Mouse (Mus musculus) forebrain, embryonic 10.5 days (tissue): ENCODE results near the gene Nav2. TPM values are rescaled to one million over a fixed set of nuclear protein-coding genes. Genes with fewer than 3 reads are reported as not detected.
A peak's percentile ranks its signal among the peaks of the same experiment; 100 is the strongest.

Source experiments
- DNase-seq: peaks from one replicate; pipeline ENCODE4 v3.0.0-alpha.2; 2017; ENCODE audit warnings: low spot score; ENCODE audit errors: extremely low spot score
- H3K27ac ChIP-seq: fragments of 300-500 bp; sonication (generic); 2 replicates; pipeline ENCODE4 v1.5.1; 2016; ENCODE audit warnings: mild to moderate bottlenecking
- H3K27me3 ChIP-seq: fragments of 300-500 bp; sonication (generic); 2 replicates; pipeline ENCODE4 v1.6.1; 2016; ENCODE audit warnings: mild to moderate bottlenecking; ENCODE audit not compliant: poor library complexity, severe bottlenecking
- H3K36me3 ChIP-seq: fragments of 300-500 bp; sonication (generic); replicated peaks from 2 replicates; pipeline ENCODE4 v1.6.1; 2016; ENCODE audit warnings: mild to moderate bottlenecking, moderate library complexity
- H3K4me1 ChIP-seq: fragments of 300-500 bp; sonication (generic); 2 replicates; pipeline ENCODE4 v1.6.1; 2016
- H3K4me3 ChIP-seq: fragments of 300-500 bp; sonication (generic); 2 replicates; pipeline ENCODE4 v1.5.1; 2016; ENCODE audit warnings: mild to moderate bottlenecking, moderate library complexity
- H3K9me3 ChIP-seq: fragments of 300-500 bp; sonication (generic); 2 replicates; pipeline ENCODE4 v1.6.1; 2016; ENCODE audit warnings: mild to moderate bottlenecking, moderate library complexity
- WGBS: fragments of 180-500 bp; shearing (Covaris S2); methylation state at CpG from one replicate; pipeline ENCODE4 v1.1.7; 2016; 5-methylcytosine and 5-hydroxymethylcytosine counted together
- polyA plus RNA-seq: library from polyadenylated mRNA; unstranded; fragments of >200 nt; fragmentation: Nextera tagmentation; extraction: Ambion mirVana; gene quantifications from 2 replicates; pipeline ENCODE4 v1.2.1, GENCODE M21; 2016

Nav2 gene
- polyA plus RNA-seq, 1 experiment from 2014 or later: 6.1 TPM

GRCm38 (mm10) chr7:49476666-49477065 is 568.1 kb downstream of the Nav2 start:
- no peaks in the 10 kb centered on the region for H3K36me3 ChIP-seq
- no peak overlapping the region for H3K27ac ChIP-seq
- peaks cover 15% of the 10 kb centered on the region; the same call in 1 of the 2 replicates for H3K27me3 ChIP-seq
- no peaks in the 10 kb centered on the region for H3K9me3 ChIP-seq
- H3K4me3 ChIP-seq: no peak overlapping the region
- no peak for DNase-seq
- peaks cover 11% of the 10 kb centered on the region; the same call in 1 of the 2 replicates for H3K4me1 ChIP-seq
- 62% methylated on average over 5 of the region's 5 CpGs for WGBS

DNA sequence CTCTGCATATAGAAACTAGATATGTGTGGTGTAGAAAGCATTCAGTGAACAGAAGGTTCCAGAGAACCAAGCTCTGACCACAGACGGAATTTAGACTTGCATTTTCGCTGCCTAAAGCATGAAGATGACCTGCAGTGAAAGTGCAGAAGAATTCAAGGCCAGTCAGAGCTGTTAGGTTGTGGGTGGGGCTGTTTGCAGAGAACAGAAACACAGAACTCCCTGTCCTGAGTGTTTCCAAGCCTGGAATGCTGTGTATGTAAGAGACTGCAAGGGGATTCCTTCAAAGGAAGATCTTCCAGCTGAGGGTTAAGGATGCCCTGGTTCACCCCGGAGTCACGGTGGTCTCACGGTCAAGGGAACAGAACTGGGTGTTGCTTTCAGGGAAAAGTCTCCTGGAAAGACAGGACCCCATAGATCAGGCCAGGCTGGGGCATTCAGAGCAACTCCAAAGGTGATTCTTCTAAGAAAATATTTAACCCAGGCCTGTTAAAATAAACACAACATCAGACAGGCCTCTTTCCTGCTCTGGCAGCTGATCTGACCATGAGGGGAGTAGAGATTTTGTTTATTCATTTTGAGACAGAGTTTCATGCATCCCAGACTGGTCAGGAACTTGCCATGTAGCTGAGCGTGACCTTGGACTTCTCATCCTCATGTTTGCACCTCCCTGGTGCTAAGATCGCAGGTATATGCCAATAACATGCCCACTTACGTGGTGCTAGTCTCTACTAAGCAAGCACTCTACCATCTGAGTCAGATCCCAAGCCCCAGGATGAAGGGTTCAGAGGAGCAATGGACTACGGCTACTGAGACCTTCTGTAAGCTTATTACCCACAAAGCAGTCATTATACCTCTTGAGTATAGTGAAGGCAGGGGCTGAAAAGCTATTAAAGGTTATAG is 568.8 kb downstream of the Nav2 start:
- 85% methylated on average over 9 of the region's 9 CpGs for WGBS
- H3K36me3 ChIP-seq: no peaks in the 10 kb centered on the region

GRCm38 (mm10) chr7:49477976-49478349 is 569.4 kb downstream of the Nav2 start:
- Histone ChIP-seq H3K4me3 (no peak overlapping the region), H3K9me3 (no peaks in the 10 kb centered on the region), H3K4me1 (peaks cover 11% of the 10 kb centered on the region; the same call in 1 of the 2 replicates), H3K27ac (no peak overlapping the region), H3K36me3 (no peaks in the 10 kb centered on the region), H3K27me3 (peaks cover 28% of the 10 kb centered on the region)
- no peak for DNase-seq
- 70% methylated on average over 7 of the region's 7 CpGs for WGBS

More for the DNA sequence above, 568.8 kb downstream of the Nav2 start:
- H3K4me1 ChIP-seq: peaks cover 11% of the 10 kb centered on the region; the same call in 1 of the 2 replicates
- peaks cover 21% of the 10 kb centered on the region for H3K27me3 ChIP-seq
- no peak overlapping the region for H3K4me3 ChIP-seq
- H3K27ac ChIP-seq: no peak overlapping the region
- H3K9me3 ChIP-seq: no peaks in the 10 kb centered on the region
- DNase-seq: no peak

DNA sequence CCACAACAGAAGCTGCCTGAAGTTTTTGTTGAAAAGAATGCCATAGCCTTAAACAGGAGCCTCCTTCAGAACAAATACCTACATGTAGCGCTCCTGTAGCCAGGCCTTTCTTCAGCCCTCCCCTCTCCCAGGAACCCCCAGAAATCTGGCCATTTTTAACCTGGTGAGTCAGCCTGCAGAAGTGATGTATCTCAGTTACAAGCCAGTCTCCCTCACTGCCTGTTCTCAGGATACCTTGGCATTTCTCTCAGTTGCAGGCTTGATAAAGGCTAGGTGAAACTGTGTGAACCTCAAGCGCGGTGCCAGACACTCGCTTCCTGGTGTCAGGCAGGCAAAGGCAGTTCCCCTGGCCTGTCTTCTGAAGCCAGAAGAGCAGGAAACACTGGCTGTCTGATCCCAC is 570.4 kb downstream of the Nav2 start:
- Histone ChIP-seq H3K27ac (no peak overlapping the region), H3K27me3 (peaks cover 37% of the 10 kb centered on the region), H3K4me1 (peaks cover 13% of the 10 kb centered on the region), H3K9me3 (no peaks in the 10 kb centered on the region), H3K4me3 (no peak overlapping the region), H3K36me3 (no peaks in the 10 kb centered on the region)
- no peak for DNase-seq
- WGBS: 87% methylated on average over 4 of the region's 4 CpGs

GRCm38 (mm10) chr7:49480962-49481361 is 572.4 kb downstream of the Nav2 start:
- Histone ChIP-seq H3K4me1 (peaks cover 34% of the 10 kb centered on the region), H3K9me3 (no peaks in the 10 kb centered on the region), H3K4me3 (no peak overlapping the region), H3K27me3 (peaks cover 53% of the 10 kb centered on the region), H3K36me3 (no peaks in the 10 kb centered on the region), H3K27ac (no peak overlapping the region)
- 64% methylated on average over 8 of the region's 8 CpGs for WGBS
- no peak for DNase-seq

- peaks cover 80% of the 10 kb centered on the region for H3K27me3 ChIP-seq
- H3K36me3 ChIP-seq: no peaks in the 10 kb centered on the region
- H3K4me1 ChIP-seq: peaks cover 35% of the 10 kb centered on the region
- WGBS: 10% methylated on average over 11 of the region's 11 CpGs
- H3K27ac ChIP-seq: peak overlapping the region; percentile 65
- DNase-seq: no peak
- H3K9me3 ChIP-seq: no peaks in the 10 kb centered on the region
- H3K4me3 ChIP-seq: peak overlapping the region; percentile 2; the same call in 1 of the 2 replicates
Measured at GRCm38 (mm10) chr7:49484036-49484744, 575.7 kb downstream of the Nav2 start.

DNA sequence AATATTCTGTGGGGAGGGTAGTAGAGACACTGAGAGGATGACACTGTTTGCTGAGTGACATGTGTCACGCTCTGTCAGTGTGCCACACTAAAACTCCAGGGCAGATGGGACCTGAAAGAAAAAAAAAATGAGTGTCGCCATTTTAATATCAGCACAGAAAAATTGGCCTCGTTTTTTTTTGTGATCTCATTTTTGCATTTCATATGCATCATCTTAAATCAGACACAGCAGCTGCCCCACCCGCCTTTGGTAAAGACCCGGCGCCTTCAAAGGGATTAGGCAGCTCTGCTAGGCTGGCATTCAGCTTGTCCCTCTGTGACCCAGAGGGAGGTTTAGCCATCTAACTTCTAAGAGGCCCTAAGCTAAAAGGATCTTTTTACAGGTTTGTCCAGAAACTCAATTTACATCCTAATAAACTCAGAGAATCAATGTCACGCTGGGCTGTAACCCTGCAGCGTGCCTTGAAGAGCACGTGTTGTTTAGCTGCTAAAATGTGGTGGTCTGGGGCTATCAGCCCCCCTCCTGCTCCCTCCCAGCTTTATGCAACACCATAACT is 576.9 kb downstream of the Nav2 start:
- Histone ChIP-seq H3K36me3 (no peaks in the 10 kb centered on the region), H3K27ac (0 out of 2 replicates have a peak overlapping the region, but pooled peaks have one; percentile 56), H3K9me3 (no peaks in the 10 kb centered on the region), H3K4me3 (peak overlapping the region; percentile 16; the same call in 1 of the 2 replicates), H3K27me3 (peaks cover 77% of the 10 kb centered on the region), H3K4me1 (peaks cover 39% of the 10 kb centered on the region)
- WGBS: 7% methylated on average over 9 of the region's 9 CpGs
- no peak for DNase-seq

DNA sequence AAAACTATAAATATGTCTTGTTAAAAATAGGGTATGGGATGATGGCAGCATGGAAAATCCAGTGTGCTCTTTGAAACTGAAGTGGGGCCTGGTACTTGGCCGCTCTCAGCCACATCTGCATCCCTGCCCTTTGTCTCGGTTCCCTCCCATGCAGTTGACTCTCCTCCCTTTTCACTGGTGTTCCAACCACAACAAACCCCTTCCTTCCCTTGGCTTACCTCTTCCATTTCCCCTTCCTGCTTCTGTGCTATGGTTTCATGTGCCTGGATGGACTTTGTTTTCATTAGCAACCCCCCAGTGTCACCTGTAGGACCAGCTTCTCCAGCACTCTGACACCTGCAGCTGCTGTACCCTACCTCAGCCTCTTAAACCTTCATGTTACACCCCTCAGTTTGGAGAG is 578.8 kb downstream of the Nav2 start:
- 90% methylated on average over 2 of the region's 2 CpGs for WGBS
- Histone ChIP-seq H3K36me3 (no peaks in the 10 kb centered on the region), H3K27me3 (peaks cover 87% of the 10 kb centered on the region)

DNA sequence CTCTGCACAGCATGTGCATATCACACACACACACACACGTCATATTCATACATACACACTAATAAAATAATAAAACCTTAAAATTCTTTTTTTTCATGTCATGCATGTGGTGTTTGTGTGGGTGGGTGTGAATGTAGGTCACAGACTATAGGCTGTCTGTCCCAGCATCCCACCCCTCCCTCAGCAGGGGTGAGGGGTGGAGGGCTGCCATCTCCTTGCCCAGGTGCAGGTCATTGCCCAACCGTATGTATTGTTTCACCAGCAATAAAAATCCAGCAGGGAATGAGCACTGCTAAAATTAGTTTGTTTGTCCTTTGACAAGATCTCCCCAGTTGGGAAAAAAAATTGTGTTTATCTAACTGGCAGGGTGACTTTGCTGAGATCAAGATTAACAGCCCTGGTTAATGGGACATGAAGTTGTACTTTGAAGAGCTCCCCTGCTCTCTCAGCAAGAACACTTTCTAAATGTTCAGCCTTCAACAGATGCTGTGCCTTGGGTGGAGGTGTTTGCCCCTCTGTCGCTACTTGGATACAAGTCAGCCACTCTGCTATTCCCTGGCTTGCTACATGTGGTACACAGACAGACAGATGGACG is 580.1 kb downstream of the Nav2 start:
- no peaks in the 10 kb centered on the region for H3K36me3 ChIP-seq
- 80% methylated on average over 4 of the region's 4 CpGs for WGBS
- peaks cover 77% of the 10 kb centered on the region for H3K27me3 ChIP-seq

More for the DNA sequence above, 578.8 kb downstream of the Nav2 start:
- Histone ChIP-seq H3K27ac (no peak overlapping the region), H3K4me1 (peaks cover 43% of the 10 kb centered on the region), H3K4me3 (no peak overlapping the region), H3K9me3 (no peaks in the 10 kb centered on the region)
- no peak for DNase-seq

GRCm38 (mm10) chr7:49490814-49491213 is 582.3 kb downstream of the Nav2 start:
- Histone ChIP-seq H3K27ac (no peak overlapping the region), H3K9me3 (0 out of 2 replicates have a peak, but pooled peaks cover 2% of the 10 kb centered on the region), H3K27me3 (peaks cover 78% of the 10 kb centered on the region), H3K4me3 (no peak overlapping the region), H3K4me1 (peaks cover 30% of the 10 kb centered on the region), H3K36me3 (no peaks in the 10 kb centered on the region)
- DNase-seq: no peak
- WGBS: 86% methylated on average over 10 of the region's 10 CpGs

More for the DNA sequence above, 580.1 kb downstream of the Nav2 start:
- DNase-seq: no peak
- H3K4me3 ChIP-seq: no peak overlapping the region
- no peak overlapping the region for H3K27ac ChIP-seq
- peaks cover 43% of the 10 kb centered on the region for H3K4me1 ChIP-seq
- H3K9me3 ChIP-seq: 0 out of 2 replicates have a peak, but pooled peaks cover 2% of the 10 kb centered on the region

DNA sequence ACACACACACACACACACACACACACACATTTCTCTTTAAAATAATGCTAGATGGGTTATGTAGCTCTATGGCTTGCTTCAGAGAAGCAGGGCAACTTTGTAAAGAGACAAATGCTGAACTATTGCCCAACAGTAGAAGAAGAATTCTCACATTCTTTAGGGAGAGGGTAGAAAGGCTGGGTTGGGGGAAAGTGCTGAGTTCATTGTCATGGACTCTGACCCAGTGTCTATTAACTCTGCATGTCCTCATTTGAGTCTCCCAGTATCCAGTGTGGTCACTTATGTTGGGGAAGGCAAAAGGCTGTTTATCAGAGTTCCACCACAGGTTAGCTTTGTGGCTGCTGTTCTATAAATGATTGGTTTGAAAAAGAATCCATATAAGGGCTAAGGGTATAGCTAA is 584.1 kb downstream of the Nav2 start:
- Histone ChIP-seq H3K4me1 (peaks cover 39% of the 10 kb centered on the region), H3K27ac (no peak overlapping the region), H3K9me3 (0 out of 2 replicates have a peak, but pooled peaks cover 2% of the 10 kb centered on the region), H3K27me3 (peaks cover 78% of the 10 kb centered on the region), H3K36me3 (no peaks in the 10 kb centered on the region), H3K4me3 (no peak overlapping the region)
- no peak for DNase-seq

DNA sequence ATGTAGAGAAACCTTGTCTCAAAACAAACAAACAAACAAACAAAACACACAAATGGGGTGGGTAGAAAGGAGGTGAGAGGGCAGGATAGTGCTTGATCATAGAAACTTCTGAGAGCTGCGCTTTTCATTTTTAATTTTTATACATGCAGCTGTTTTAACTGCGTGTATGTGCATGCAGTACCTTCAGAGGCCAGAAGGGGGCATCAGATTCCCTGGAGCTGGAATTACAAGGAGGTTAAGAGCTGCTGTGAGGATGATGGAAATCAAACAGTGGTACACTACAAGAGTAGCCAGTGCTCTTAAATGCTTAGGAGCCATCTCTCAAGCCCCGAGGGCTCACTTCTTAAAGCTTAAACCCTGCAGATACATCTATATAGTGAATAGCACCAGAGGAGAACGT is 584.7 kb downstream of the Nav2 start:
- Histone ChIP-seq H3K27ac (no peak overlapping the region), H3K4me3 (no peak overlapping the region), H3K27me3 (peaks cover 78% of the 10 kb centered on the region), H3K4me1 (peaks cover 40% of the 10 kb centered on the region), H3K9me3 (0 out of 2 replicates have a peak, but pooled peaks cover 2% of the 10 kb centered on the region), H3K36me3 (no peaks in the 10 kb centered on the region)
- 90% methylated on average over 4 of the region's 4 CpGs for WGBS
- no peak for DNase-seq
